Mouse (Mus musculus): ENCODE results near the gene Zzz3.

Zzz3 gene

GRCm38 (mm10) chr3:152495415-152495898 lies 100.2 kb downstream of the Zzz3 start:
- DNase-seq (ENCODE audit: low spot score): no peak

DNA sequence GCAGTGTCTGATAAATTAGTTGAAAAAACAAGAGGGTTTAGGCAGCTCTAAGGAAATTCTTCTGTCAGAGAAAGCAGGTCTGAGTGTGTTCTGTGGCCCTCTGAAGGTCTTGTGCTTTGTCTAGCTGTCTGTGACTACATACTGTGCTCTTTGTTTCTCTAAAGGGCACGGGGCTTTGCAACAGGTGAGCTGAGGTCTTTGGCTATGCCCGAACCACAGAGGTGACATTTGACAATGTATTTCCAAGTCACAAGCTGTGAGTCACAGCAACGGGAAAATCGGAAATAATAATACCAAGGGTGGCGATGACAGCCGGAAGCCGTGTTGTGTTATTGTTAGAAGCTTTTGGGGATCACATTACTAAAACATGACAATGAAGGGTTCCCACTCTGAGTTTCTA lies 101.8 kb downstream of the Zzz3 start:
- DNase-seq (ENCODE audit: low spot score): no peak

- DNase-seq (ENCODE audit: low spot score): no peak
Observed at GRCm38 (mm10) chr3:152497842-152498241, 102.6 kb downstream of the Zzz3 start.

DNA sequence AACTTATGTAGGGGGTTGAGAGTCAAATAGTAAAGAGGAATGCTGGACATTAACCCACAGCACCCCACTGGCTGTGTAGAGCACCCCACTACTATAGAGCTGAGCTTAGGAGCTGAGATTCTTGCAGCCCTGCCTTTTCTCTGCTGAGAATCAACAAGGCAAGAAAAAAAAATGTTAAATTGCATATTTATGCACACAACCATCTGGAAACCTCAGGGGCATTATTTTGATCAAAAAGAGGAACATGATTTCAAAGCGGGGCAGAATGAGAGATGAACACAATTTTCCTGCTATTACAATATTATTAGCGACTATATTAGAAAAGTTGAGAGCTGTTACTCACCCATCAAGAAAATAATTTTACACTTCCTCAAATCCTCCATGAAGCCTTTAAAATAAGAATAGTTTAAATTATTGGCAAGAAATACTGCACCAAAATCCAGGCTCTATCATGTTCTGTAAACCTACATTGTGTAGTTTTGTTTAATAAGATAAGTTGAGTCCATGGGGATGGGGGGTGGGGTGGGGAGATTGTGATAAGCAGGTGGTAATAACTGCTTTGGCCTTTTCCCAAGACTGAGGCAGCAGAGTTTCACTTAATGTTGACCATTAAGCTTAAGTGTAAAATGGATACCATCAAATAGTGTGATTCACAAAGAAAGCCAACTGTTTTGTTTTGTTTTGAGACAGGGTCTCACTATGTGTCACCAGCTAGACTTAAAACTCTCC lies 103.9 kb downstream of the Zzz3 start:
- no peak for DNase-seq (ENCODE audit: low spot score)

- DNase-seq (ENCODE audit: low spot score): no peak
Observed at GRCm38 (mm10) chr3:152507900-152508299, 112.6 kb downstream of the Zzz3 start.

- no peak for DNase-seq (ENCODE audit: low spot score)
Observed at GRCm38 (mm10) chr3:152508419-152508993, 113.2 kb downstream of the Zzz3 start.

GRCm38 (mm10) chr3:152509268-152509667 lies 114.0 kb downstream of the Zzz3 start:
- DNase-seq (ENCODE audit: low spot score): no peak

All from ovary, postnatal 14 days (tissue).